Mouse (Mus musculus) embryonic facial prominence, embryonic 15.5 days (tissue): ENCODE results near the gene Lrmda. TPM values are rescaled to one million over a fixed set of nuclear protein-coding genes. Genes with fewer than 3 reads are reported as not detected.

Experiments used
- ATAC-seq: fragments of 200-750 bp; cut with Nextera tagmentation; 2 replicates; pipeline ENCODE4 v1.8.0; 2017; ENCODE audit warnings: low read depth, moderate TSS enrichment; ENCODE audit not compliant: insufficient number of reproducible peaks, low FRiP score, low TSS enrichment
- H3K27ac ChIP-seq: fragments of 300-500 bp; sonication (generic); replicated peaks from 2 replicates; pipeline ENCODE4 v1.5.1; 2015; ENCODE audit warnings: mild to moderate bottlenecking, inconsistent platforms
- H3K27me3 ChIP-seq: fragments of 300-500 bp; sonication (generic); 2 replicates; pipeline ENCODE4 v1.6.1; 2015; ENCODE audit warnings: inconsistent platforms
- H3K36me3 ChIP-seq: fragments of 300-500 bp; sonication (generic); 2 replicates; pipeline ENCODE4 v1.6.1; 2015; ENCODE audit warnings: mild to moderate bottlenecking, inconsistent platforms
- H3K4me1 ChIP-seq: fragments of 300-500 bp; sonication (generic); 2 replicates; pipeline ENCODE4 v1.6.1; 2015; ENCODE audit warnings: inconsistent platforms
- H3K4me2 ChIP-seq: fragments of 300-500 bp; sonication (generic); replicated peaks from 2 replicates; pipeline ENCODE4 v1.6.1; 2015; ENCODE audit warnings: mild to moderate bottlenecking, inconsistent platforms
- H3K4me3 ChIP-seq: fragments of 300-500 bp; sonication (generic); replicated peaks from 2 replicates; pipeline ENCODE4 v1.5.1; 2015; ENCODE audit warnings: mild to moderate bottlenecking, inconsistent platforms
- H3K9ac ChIP-seq: fragments of 300-500 bp; sonication (generic); 2 replicates; pipeline ENCODE4 v1.6.1; 2015; ENCODE audit warnings: inconsistent platforms
- H3K9me3 ChIP-seq: fragments of 300-500 bp; sonication (generic); replicated peaks from 2 replicates; pipeline ENCODE4 v1.6.1; 2016; ENCODE audit warnings: inconsistent platforms
- WGBS: fragments of 180-500 bp; shearing (Covaris S2); methylation state at CpG from one replicate; pipeline ENCODE4 v1.1.7; 2015; 5-methylcytosine and 5-hydroxymethylcytosine counted together
- polyA plus RNA-seq: library from polyadenylated mRNA; unstranded; fragments of >200 nt; fragmentation: Nextera tagmentation; extraction: Ambion mirVana; gene quantifications from 2 replicates; pipeline ENCODE4 v1.2.1, GENCODE M21; 2015

The Lrmda gene
- polyA plus RNA-seq, 1 experiment from 2014 or later, result 0.64 TPM

DNA sequence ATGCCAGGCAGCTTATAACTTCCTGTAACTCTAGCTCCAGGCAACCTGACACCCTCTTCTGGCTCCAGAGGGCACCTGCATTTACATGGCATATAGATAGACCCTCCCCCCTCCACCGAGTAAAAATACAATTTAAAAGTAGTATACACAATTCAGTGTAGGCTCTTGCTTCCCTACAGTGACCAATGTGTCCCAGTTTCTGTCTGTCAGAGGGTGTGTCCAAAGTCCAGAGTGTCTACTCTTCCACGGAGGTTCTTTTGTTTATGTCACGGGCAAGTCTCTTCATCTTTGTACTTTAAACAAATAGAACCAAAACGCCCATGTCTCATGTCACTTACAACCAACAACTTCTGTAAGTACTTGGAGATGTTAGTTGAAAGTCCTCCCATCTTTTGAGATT is 126.4 kb downstream of the Lrmda start:
- Histone ChIP-seq H3K4me3 (no peak overlapping the region), H3K4me1 (peaks cover 7% of the 10 kb centered on the region; the same call in 1 of the 2 replicates), H3K9me3 (no peaks in the 10 kb centered on the region), H3K27me3 (no peaks in the 10 kb centered on the region), H3K36me3 (no peaks in the 10 kb centered on the region), H3K4me2 (no peak overlapping the region), H3K27ac (no peak overlapping the region), H3K9ac (no peak overlapping the region)
- ATAC-seq, result no peak
- WGBS, result 62% methylated on average over 4 of the region's 4 CpGs

GRCm38 (mm10) chr14:22146508-22147044 is 127.1 kb downstream of the Lrmda start:
- no peak overlapping the region for H3K9ac ChIP-seq
- peaks cover 7% of the 10 kb centered on the region; the same call in 1 of the 2 replicates for H3K4me1 ChIP-seq
- H3K4me2 ChIP-seq, result no peak overlapping the region
- no peaks in the 10 kb centered on the region for H3K36me3 ChIP-seq
- ATAC-seq, result no peak
- no peak overlapping the region for H3K4me3 ChIP-seq
- 79% methylated on average over 12 of the region's 12 CpGs for WGBS
- no peaks in the 10 kb centered on the region for H3K27me3 ChIP-seq
- H3K27ac ChIP-seq, result no peak overlapping the region
- H3K9me3 ChIP-seq, result no peaks in the 10 kb centered on the region

DNA sequence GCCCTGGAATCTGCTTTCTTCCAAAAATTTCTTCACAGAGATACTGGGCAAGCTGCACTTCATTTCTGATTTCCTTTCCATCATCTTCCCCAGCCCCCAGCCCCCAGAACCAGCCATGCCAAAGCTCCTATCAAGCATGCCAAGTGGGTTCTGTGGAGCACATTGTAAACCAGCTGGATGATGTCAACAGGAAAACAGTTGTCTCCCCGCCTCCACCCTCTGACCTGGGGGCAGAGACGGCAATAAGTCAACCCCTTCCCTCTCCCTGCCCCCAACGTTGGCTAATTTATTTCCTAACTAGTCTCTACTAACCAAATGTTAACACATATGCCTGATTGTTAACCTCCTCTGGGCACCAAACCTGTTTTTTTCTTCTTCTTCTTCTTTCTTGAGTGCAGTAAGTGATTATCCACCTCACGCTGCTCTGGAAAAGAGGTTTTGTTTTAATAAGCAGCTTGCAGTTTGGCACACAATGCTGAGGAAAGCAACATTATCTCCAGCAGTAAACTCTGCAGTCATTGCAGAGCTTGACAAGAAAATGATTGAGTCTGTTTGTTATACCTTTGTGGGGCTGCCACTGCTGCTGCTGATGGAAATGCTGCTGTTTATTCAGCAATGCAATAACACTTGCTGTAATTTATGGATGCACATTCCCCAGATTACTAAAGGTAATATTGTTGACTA is 128.0 kb downstream of the Lrmda start:
- Histone ChIP-seq H3K9me3 (no peaks in the 10 kb centered on the region), H3K4me2 (no peak overlapping the region), H3K27ac (no peak overlapping the region; the same call in 1 of the 2 replicates), H3K27me3 (no peaks in the 10 kb centered on the region), H3K4me1 (peaks cover 9% of the 10 kb centered on the region; the same call in 1 of the 2 replicates), H3K4me3 (no peak overlapping the region), H3K36me3 (no peaks in the 10 kb centered on the region), H3K9ac (no peak overlapping the region)
- ATAC-seq, result no peak
- WGBS, result 20% methylated on average over 4 of the region's 4 CpGs

GRCm38 (mm10) chr14:22152701-22153100 is 133.2 kb downstream of the Lrmda start:
- H3K27ac ChIP-seq, result no peak overlapping the region
- 37% methylated on average over 13 of the region's 13 CpGs for WGBS
- no peak overlapping the region for H3K9ac ChIP-seq
- no peak overlapping the region for H3K4me3 ChIP-seq
- H3K9me3 ChIP-seq, result no peaks in the 10 kb centered on the region
- H3K4me2 ChIP-seq, result no peak overlapping the region
- H3K27me3 ChIP-seq, result no peaks in the 10 kb centered on the region
- no peak for ATAC-seq
- H3K4me1 ChIP-seq, result peaks cover 10% of the 10 kb centered on the region; the same call in 1 of the 2 replicates
- H3K36me3 ChIP-seq, result no peaks in the 10 kb centered on the region

DNA sequence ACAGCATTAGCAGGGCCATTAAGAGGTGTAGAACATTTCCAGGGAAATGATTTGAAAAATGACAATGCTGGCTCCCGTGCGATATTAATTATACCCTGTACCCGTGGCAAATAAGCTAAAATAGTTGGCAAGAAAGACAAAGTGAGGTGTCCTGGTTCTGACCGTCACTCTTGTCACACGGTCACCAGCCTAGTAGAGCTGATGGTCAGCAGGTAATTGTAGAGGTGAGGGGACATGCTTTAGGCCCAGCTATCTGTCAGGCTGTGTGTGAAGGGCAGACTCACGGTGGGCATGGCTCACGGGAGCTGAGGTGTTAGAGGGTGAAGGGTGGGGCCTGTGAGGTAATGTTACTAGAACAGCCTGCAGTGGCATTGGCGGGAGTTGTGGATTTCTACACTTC is 134.6 kb downstream of the Lrmda start:
- no peak overlapping the region for H3K4me3 ChIP-seq
- H3K36me3 ChIP-seq, result no peaks in the 10 kb centered on the region
- H3K27me3 ChIP-seq, result no peaks in the 10 kb centered on the region
- no peak overlapping the region for H3K9ac ChIP-seq
- ATAC-seq, result no peak
- H3K4me1 ChIP-seq, result 0 out of 2 replicates have a peak, but pooled peaks cover 8% of the 10 kb centered on the region
- no peaks in the 10 kb centered on the region for H3K9me3 ChIP-seq
- WGBS, result 75% methylated on average over 8 of the region's 8 CpGs
- no peak overlapping the region for H3K4me2 ChIP-seq
- H3K27ac ChIP-seq, result no peak overlapping the region

GRCm38 (mm10) chr14:22155034-22155433 is 135.5 kb downstream of the Lrmda start:
- WGBS, result 39% methylated on average over 2 of the region's 2 CpGs
- Histone ChIP-seq H3K27me3 (no peaks in the 10 kb centered on the region), H3K27ac (no peak overlapping the region), H3K9me3 (no peaks in the 10 kb centered on the region), H3K4me2 (no peak overlapping the region), H3K4me1 (0 out of 2 replicates have a peak, but pooled peaks cover 8% of the 10 kb centered on the region), H3K9ac (no peak overlapping the region), H3K36me3 (no peaks in the 10 kb centered on the region), H3K4me3 (no peak overlapping the region)
- no peak for ATAC-seq

- no peak overlapping the region for H3K4me3 ChIP-seq
- ATAC-seq, result no peak
- H3K36me3 ChIP-seq, result no peaks in the 10 kb centered on the region
- H3K9me3 ChIP-seq, result no peaks in the 10 kb centered on the region
- no peak overlapping the region for H3K9ac ChIP-seq
- H3K27ac ChIP-seq, result no peak overlapping the region
- 53% methylated on average over 4 of the region's 4 CpGs for WGBS
- no peaks in the 10 kb centered on the region for H3K27me3 ChIP-seq
- H3K4me1 ChIP-seq, result 0 out of 2 replicates have a peak, but pooled peaks cover 8% of the 10 kb centered on the region
- no peak overlapping the region for H3K4me2 ChIP-seq
Observed at GRCm38 (mm10) chr14:22155512-22156026, 136.1 kb downstream of the Lrmda start.

DNA sequence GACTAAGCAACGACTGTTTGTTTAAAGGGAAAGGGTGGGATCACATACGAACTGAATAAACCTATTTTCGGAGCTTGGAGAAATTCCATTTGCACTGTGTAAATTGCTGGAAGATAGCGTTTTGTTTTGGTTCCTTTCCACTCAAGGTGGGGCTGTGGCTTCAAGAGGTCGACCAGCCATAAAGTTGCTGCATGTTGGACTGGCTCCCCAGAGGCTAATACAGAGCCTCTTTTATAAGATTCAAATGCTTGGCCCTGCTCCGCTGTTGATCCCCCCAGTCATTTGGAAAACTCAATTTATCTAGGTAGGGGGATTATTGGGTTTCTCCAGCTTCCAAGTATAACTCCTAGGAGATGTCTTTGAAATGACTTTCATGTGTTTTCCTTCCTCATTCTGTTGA is 137.5 kb downstream of the Lrmda start:
- Histone ChIP-seq H3K4me3 (no peak overlapping the region), H3K27me3 (no peaks in the 10 kb centered on the region), H3K9me3 (no peaks in the 10 kb centered on the region), H3K4me1 (0 out of 2 replicates have a peak, but pooled peaks cover 8% of the 10 kb centered on the region), H3K4me2 (no peak overlapping the region), H3K9ac (no peak overlapping the region), H3K36me3 (no peaks in the 10 kb centered on the region), H3K27ac (no peak overlapping the region)
- WGBS, result 42% methylated on average over 6 of the region's 6 CpGs
- no peak for ATAC-seq

- no peaks in the 10 kb centered on the region for H3K27me3 ChIP-seq
- H3K9ac ChIP-seq, result no peak overlapping the region
- H3K9me3 ChIP-seq, result no peaks in the 10 kb centered on the region
- ATAC-seq, result no peak
- H3K36me3 ChIP-seq, result no peaks in the 10 kb centered on the region
- peaks cover 6% of the 10 kb centered on the region; the same call in 1 of the 2 replicates for H3K4me1 ChIP-seq
- no peak overlapping the region for H3K4me2 ChIP-seq
- H3K4me3 ChIP-seq, result no peak overlapping the region
- H3K27ac ChIP-seq, result no peak overlapping the region
- 33% methylated on average over 3 of the region's 3 CpGs for WGBS
Observed at GRCm38 (mm10) chr14:22161416-22161815, 141.9 kb downstream of the Lrmda start.

DNA sequence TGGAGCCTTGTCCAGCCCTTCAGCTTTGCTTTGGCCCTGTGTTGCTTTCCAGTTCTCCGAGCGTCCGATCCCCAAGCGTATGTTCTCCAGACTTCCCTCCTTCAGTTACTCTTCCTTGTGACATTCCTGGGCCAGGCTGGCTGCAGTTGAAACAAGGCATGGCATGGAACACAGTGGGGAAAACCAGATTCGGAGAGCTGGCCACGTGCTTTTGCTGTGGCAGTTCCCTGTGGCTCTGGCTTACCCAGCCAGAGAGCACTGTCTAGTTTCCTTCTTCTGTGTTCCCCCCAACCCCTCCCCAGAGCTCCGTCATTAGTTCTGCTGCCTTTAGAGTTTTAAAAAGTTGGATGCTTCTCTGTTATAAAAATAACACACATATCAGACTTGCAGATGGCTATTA is 147.8 kb downstream of the Lrmda start:
- H3K27me3 ChIP-seq, result no peaks in the 10 kb centered on the region
- H3K4me1 ChIP-seq, result peaks cover 22% of the 10 kb centered on the region
- H3K9me3 ChIP-seq, result no peaks in the 10 kb centered on the region
- H3K4me2 ChIP-seq, result no peak overlapping the region; the same call in 1 of the 2 replicates
- 44% methylated on average over 7 of the region's 7 CpGs for WGBS
- H3K9ac ChIP-seq, result no peak overlapping the region
- ATAC-seq, result no peak
- H3K4me3 ChIP-seq, result no peak overlapping the region
- no peaks in the 10 kb centered on the region for H3K36me3 ChIP-seq
- no peak overlapping the region for H3K27ac ChIP-seq

DNA sequence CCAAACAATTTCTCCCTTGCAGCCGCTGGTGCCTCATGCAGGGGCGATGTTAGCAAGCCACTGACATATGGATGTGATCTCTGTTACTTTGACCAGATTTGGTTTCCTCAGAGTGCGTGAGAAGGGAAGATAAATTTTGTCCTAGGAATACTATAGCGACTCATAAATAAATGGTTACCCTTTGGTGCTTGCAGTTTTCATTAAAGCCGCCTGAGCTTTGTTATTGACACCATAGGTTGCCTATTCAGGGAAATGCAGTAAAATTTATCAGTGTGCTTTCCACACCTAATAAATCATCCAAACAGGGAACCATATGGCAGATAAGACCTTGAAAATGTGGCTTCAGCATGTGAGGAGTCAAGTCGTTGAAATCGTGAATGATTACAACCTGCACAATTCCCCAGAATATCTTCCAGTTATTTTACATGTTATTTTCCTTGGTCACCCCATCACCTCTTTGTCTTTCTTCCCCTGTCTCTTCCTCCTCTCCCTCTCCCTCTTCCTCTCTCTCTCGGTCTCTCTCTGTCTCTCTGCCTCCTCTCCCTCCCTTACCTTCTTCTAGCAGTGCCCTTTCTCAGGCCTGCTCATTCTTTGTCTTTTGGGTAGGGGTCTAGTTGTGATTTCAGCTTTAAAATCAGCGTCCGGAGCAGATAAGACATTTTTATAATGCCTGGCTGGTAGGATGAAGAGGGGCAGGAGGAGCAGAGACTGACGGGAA is 148.7 kb downstream of the Lrmda start:
- peaks cover 22% of the 10 kb centered on the region for H3K4me1 ChIP-seq
- no peaks in the 10 kb centered on the region for H3K9me3 ChIP-seq
- 53% methylated on average over 11 of the region's 11 CpGs for WGBS
- no peak overlapping the region for H3K27ac ChIP-seq
- no peak overlapping the region for H3K4me3 ChIP-seq
- H3K36me3 ChIP-seq, result no peaks in the 10 kb centered on the region
- H3K27me3 ChIP-seq, result no peaks in the 10 kb centered on the region
- ATAC-seq, result no peak
- no peak overlapping the region for H3K4me2 ChIP-seq
- no peak overlapping the region for H3K9ac ChIP-seq
